Mouse (Mus musculus): ENCODE measurements at regions not wholly inside any gene's neighbourhood (a gene's known extent, or its start where the extent isn't known, plus 50 kb on each side); places are given as distances from the start of the nearest gene placed in this dataset.

DNA sequence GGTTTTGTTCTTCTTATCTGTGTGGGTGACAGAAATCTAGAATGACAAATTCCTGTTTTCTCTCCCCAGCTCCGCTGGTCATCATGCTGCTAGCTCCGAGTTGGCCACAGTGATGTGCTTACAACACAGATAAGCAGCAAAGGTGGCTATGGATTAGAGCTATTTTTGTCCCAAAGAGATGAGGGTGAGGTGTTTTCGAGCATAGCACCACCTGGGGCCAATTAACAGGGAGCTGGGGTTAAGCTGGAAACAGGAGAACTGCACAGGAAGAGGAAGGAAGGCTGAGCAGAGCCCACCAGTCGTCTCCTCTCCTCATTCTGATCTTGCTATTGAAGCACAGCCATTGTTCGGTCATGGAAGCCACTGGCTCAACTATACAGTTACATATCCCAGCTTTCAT is 92.3 kb upstream of the Map1b start:
- Histone ChIP-seq H3K4me1 (ENCODE audit: control insufficient read depth, insufficient read depth, low read length) (peaks cover 3% of the 10 kb centered on the region; the same call in 1 of the 2 replicates), H3K27me3 (ENCODE audit: control insufficient read depth, insufficient read depth, low read length) (no peaks in the 10 kb centered on the region), H3K9ac (ENCODE audit: low read depth, low read length) (no peak overlapping the region), H3K36me3 (ENCODE audit: control insufficient read depth, insufficient read depth, low read length) (no peaks in the 10 kb centered on the region), H3K79me2 (replicated peaks; ENCODE audit: control insufficient read depth, insufficient read depth, low read length) (no peaks in the 10 kb centered on the region), H3K4me3 (no peak overlapping the region), H3K27ac (no peak overlapping the region)
- DNase-seq, result no peak
- WGBS, result 42% methylated on average over 5 of the region's 5 CpGs
- TF ChIP-seq EP300 (IDR thresholded peaks at IDR 0.05; ENCODE audit: insufficient read depth, low read depth, low read length) (no peak), CTCF (IDR thresholded peaks at IDR 0.05) (no peak), POLR2A (IDR thresholded peaks at IDR 0.05; ENCODE audit: insufficient read depth, low read depth, low read length) (no peak)
- intact Hi-C loops (cut with DNase I), result loop anchor here (5.0 kb wide), 1 partner anchor 229 kb away; no protein-coding TSS in a partner anchor

GRCm38 (mm10) chr13:99607208-99607607 is 90.9 kb upstream of the Map1b start:
- no peaks in the 10 kb centered on the region for H3K27me3 ChIP-seq (ENCODE audit: control insufficient read depth, insufficient read depth, low read length)
- H3K27ac ChIP-seq, result no peak overlapping the region
- no peak overlapping the region for H3K9ac ChIP-seq (ENCODE audit: low read depth, low read length)
- no peaks in the 10 kb centered on the region for H3K36me3 ChIP-seq (ENCODE audit: control insufficient read depth, insufficient read depth, low read length)
- no peak for TF ChIP-seq POLR2A (IDR thresholded peaks at IDR 0.05; ENCODE audit: insufficient read depth, low read depth, low read length)
- no peak for TF ChIP-seq EP300 (IDR thresholded peaks at IDR 0.05; ENCODE audit: insufficient read depth, low read depth, low read length)
- TF ChIP-seq CTCF (IDR thresholded peaks at IDR 0.05), result no peak
- H3K4me1 ChIP-seq (ENCODE audit: control insufficient read depth, insufficient read depth, low read length), result peaks cover 3% of the 10 kb centered on the region; the same call in 1 of the 2 replicates
- H3K4me3 ChIP-seq, result no peak overlapping the region
- H3K79me2 ChIP-seq (replicated peaks; ENCODE audit: control insufficient read depth, insufficient read depth, low read length), result no peaks in the 10 kb centered on the region
- intact Hi-C loops (cut with DNase I), result loop anchor here (5.0 kb wide), 1 partner anchor 230 kb away; no protein-coding TSS in a partner anchor
- no peak for DNase-seq
- WGBS, result 71% methylated on average over 6 of the region's 6 CpGs

DNA sequence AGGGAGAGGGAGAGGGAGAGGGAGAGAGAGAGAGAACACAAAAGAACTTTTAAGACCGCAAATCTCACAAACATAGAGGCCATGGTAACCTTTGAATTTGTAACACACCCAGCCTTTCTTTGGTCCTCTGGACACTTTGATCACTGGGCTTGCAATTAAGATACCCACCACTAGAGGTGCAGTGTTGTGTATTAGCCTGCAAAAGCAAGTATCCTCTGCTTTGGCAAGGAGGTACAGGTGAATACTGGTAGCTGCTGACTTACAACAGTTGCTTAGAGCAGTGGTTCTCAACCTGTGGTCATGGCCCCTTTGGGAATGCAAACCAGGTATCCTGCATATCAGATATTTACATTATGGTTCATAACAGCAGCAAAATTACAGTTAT is 90.3 kb upstream of the Map1b start:
- H3K27me3 ChIP-seq (ENCODE audit: control insufficient read depth, insufficient read depth, low read length), result no peaks in the 10 kb centered on the region
- H3K79me2 ChIP-seq (replicated peaks; ENCODE audit: control insufficient read depth, insufficient read depth, low read length), result no peaks in the 10 kb centered on the region
- DNase-seq, result no peak
- H3K4me1 ChIP-seq (ENCODE audit: control insufficient read depth, insufficient read depth, low read length), result peaks cover 3% of the 10 kb centered on the region; the same call in 1 of the 2 replicates
- TF ChIP-seq CTCF (IDR thresholded peaks at IDR 0.05), result peak; percentile 70
- no peak for TF ChIP-seq POLR2A (IDR thresholded peaks at IDR 0.05; ENCODE audit: insufficient read depth, low read depth, low read length)
- TF ChIP-seq EP300 (IDR thresholded peaks at IDR 0.05; ENCODE audit: insufficient read depth, low read depth, low read length), result no peak
- H3K4me3 ChIP-seq, result no peak overlapping the region
- no peak overlapping the region for H3K9ac ChIP-seq (ENCODE audit: low read depth, low read length)
- no peak overlapping the region for H3K27ac ChIP-seq
- intact Hi-C loops (cut with DNase I), result loop anchor here (5.0 kb wide), 1 partner anchor 231 kb away; no protein-coding TSS in a partner anchor
- H3K36me3 ChIP-seq (ENCODE audit: control insufficient read depth, insufficient read depth, low read length), result no peaks in the 10 kb centered on the region
- WGBS, result 60% methylated on average over 1 of the region's 1 CpGs

DNA sequence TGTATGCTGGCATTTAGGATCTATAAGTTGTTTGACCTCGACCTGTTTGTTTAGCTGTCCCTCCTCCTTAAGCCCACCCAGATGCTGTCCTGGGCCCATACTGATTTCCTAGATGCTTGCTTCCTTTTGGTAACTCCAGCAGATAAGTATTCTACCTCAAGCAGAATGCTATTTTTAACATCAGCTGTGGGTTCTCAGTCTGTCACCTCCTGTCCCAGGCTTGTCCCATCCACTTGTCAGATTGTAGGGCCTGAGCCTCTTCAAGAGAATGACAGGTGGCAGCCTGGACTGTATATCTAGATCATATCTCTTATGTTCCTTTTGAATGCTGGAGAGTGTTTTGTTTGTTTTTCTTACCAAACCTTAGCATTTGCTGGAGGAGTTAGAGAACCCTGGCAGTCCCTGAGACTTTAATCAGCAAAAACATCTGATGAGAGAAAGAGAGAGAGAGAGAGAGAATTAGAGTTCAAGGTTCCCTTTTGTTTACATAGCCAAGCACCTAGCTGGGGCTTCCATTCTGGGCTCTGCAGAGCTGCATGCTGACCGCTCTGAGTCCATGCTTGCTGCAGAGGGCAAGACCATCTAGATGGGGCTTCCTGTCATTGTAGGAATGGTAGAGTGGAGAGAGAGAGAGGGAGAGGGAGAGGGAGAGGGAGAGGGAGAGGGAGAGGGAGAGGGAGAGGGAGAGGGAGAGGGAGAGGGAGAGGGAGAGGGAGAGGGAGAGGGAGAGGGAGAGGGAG is 89.7 kb upstream of the Map1b start:
- 55% methylated on average over 2 of the region's 2 CpGs for WGBS

DNA sequence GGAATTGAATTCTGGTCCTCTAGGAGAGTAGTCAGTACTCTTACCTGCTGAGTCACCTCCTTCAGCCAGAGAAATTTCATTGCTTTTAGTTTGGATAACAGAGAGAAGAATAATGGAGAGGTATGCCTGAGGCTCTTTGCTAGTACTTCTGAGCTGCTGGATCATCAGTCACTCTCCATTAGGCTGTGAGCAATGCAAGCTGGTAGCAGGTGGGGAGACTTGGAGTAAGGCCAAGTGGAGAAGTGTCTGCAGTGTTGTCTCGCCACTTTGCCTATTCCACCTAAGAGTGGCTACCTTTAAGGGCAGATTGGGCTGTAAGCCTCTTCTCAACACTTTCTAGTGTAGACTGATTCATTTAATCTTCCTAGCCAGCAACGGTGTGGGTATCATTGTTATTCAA is 81.6 kb upstream of the Map1b start:
- no peak overlapping the region for H3K9ac ChIP-seq (ENCODE audit: low read depth, low read length)
- TF ChIP-seq POLR2A (IDR thresholded peaks at IDR 0.05; ENCODE audit: insufficient read depth, low read depth, low read length) (no peak), EP300 (IDR thresholded peaks at IDR 0.05; ENCODE audit: insufficient read depth, low read depth, low read length) (no peak), CTCF (IDR thresholded peaks at IDR 0.05) (no peak)
- no peaks in the 10 kb centered on the region for H3K27me3 ChIP-seq (ENCODE audit: control insufficient read depth, insufficient read depth, low read length)
- no peak for DNase-seq
- H3K4me3 ChIP-seq, result no peak overlapping the region
- WGBS, result 58% methylated on average over 2 of the region's 2 CpGs
- intact Hi-C loops (cut with DNase I), result no loop called here
- H3K27ac ChIP-seq, result no peak overlapping the region
- no peaks in the 10 kb centered on the region for H3K36me3 ChIP-seq (ENCODE audit: control insufficient read depth, insufficient read depth, low read length)
- H3K79me2 ChIP-seq (replicated peaks; ENCODE audit: control insufficient read depth, insufficient read depth, low read length), result no peaks in the 10 kb centered on the region
- H3K4me1 ChIP-seq (ENCODE audit: control insufficient read depth, insufficient read depth, low read length), result no peaks in the 10 kb centered on the region

More for the DNA sequence above, 89.7 kb upstream of the Map1b start:
- Histone ChIP-seq H3K4me1 (ENCODE audit: control insufficient read depth, insufficient read depth, low read length) (peaks cover 3% of the 10 kb centered on the region; the same call in 1 of the 2 replicates), H3K27me3 (ENCODE audit: control insufficient read depth, insufficient read depth, low read length) (no peaks in the 10 kb centered on the region), H3K9ac (ENCODE audit: low read depth, low read length) (no peak overlapping the region), H3K36me3 (ENCODE audit: control insufficient read depth, insufficient read depth, low read length) (no peaks in the 10 kb centered on the region), H3K4me3 (no peak overlapping the region), H3K79me2 (replicated peaks; ENCODE audit: control insufficient read depth, insufficient read depth, low read length) (no peaks in the 10 kb centered on the region), H3K27ac (no peak overlapping the region)
- TF ChIP-seq POLR2A (IDR thresholded peaks at IDR 0.05; ENCODE audit: insufficient read depth, low read depth, low read length) (no peak), CTCF (IDR thresholded peaks at IDR 0.05) (no peak), EP300 (IDR thresholded peaks at IDR 0.05; ENCODE audit: insufficient read depth, low read depth, low read length) (no peak)
- intact Hi-C loops (cut with DNase I), result loop anchor here (5.0 kb wide), 1 partner anchor 231 kb away; no protein-coding TSS in a partner anchor
- DNase-seq, result no peak
